In the genomic region with DNA sequence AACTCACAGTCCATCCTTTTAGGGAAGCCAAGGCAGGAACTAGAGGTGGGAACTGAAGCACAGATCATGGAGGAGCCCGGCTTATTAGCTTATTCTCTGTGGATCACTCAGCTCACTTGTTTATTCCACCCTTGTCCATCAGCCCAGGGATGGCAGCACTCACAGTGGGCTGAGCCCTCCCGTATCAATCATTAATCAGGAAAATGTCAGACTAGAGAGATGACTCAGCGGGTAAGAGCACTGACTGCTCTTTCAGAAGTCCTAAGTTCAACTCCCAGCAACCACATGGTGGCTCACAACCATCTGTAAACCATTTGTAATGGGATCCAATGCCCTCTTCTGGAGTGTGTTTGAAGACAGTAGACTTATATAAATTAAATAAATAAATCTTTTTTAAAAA, we compare ENCODE assay signal across 22 mouse cellular contexts. TPM values are rescaled to one million over a fixed set of nuclear protein-coding genes. Genes with fewer than 3 reads are reported as not detected.
DNase-seq lines count a peak whose midpoint lies in the region; ATAC-seq lines count a peak whose summit lies in the region.
"Had no signal": no experiment of that assay in that cellular context is flagged by ENCODE, and none has a peak within 500 bp of the region (broad histone marks: within the 10 kb centered on the region; RNA-seq: fewer than 3 reads in every experiment).

No protein-coding gene starts in this region.

- H3K4me2 ChIP-seq in kidney, embryonic 16.5 days (replicated peaks; ENCODE audit: low read depth, low read length): no peak overlapping the region
- no peak overlapping the region for H3K4me2 ChIP-seq in liver, embryonic 15.5 days
- H3K4me2 ChIP-seq: hindbrain, embryonic 13.5 days had no signal

- H3K27me3 ChIP-seq in kidney, embryonic 16.5 days (ENCODE audit: insufficient read depth, low read length): no peaks in the 10 kb centered on the region
- H3K27me3 ChIP-seq in liver, embryonic 15.5 days: no peaks in the 10 kb centered on the region
- H3K27me3 ChIP-seq: hindbrain, embryonic 13.5 days had no signal

- H3K4me3 ChIP-seq in kidney, embryonic 16.5 days (ENCODE audit: low read length): no peak overlapping the region
- H3K4me3 ChIP-seq in liver, embryonic 15.5 days (replicated peaks): no peak overlapping the region
- H3K4me3 ChIP-seq: forebrain, embryonic 10.5 days; gastrocnemius, adult 2 months; heart, embryonic 10.5 days; hindbrain, embryonic 13.5 days had no signal

- H3K27ac ChIP-seq in kidney, embryonic 16.5 days (ENCODE audit: low read length): no peak overlapping the region
- H3K27ac ChIP-seq in liver, embryonic 15.5 days (replicated peaks): 0 out of 2 replicates have a peak overlapping the region, but pooled peaks have one; percentile 33
- H3K27ac ChIP-seq: forebrain, embryonic 10.5 days; gastrocnemius, adult 2 months; heart, embryonic 10.5 days; hindbrain, embryonic 13.5 days had no signal

- H3K9ac ChIP-seq in kidney, embryonic 16.5 days (replicated peaks; ENCODE audit: low read length): no peak overlapping the region
- no peak overlapping the region for H3K9ac ChIP-seq in liver, embryonic 15.5 days
- H3K9ac ChIP-seq: forebrain, postnatal 0 days; hindbrain, embryonic 13.5 days had no signal

- no peaks in the 10 kb centered on the region for H3K4me1 ChIP-seq in kidney, embryonic 16.5 days (ENCODE audit: insufficient read depth, low read length)
- 0 out of 2 replicates have a peak, but pooled peaks cover 5% of the 10 kb centered on the region for H3K4me1 ChIP-seq in liver, embryonic 15.5 days (replicated peaks)
- H3K4me1 ChIP-seq: forebrain, embryonic 10.5 days; heart, embryonic 10.5 days; hindbrain, embryonic 13.5 days had no signal

- WGBS in kidney, embryonic 16.5 days: 73% methylated on average over 3 of the region's 3 CpGs
- 61% methylated on average over 3 of the region's 3 CpGs for WGBS in liver, embryonic 15.5 days (ENCODE audit: insufficient replicate concordance)

- H3K9me3 ChIP-seq in kidney, embryonic 16.5 days (ENCODE audit: low read length): no peaks in the 10 kb centered on the region
- no peaks in the 10 kb centered on the region for H3K9me3 ChIP-seq in liver, embryonic 15.5 days (replicated peaks)
- H3K9me3 ChIP-seq: forebrain, embryonic 10.5 days; heart, embryonic 10.5 days; hindbrain, embryonic 13.5 days had no signal

- peak; percentile 67 for DNase-seq in NIH3T3 (ENCODE audit: low read depth)
- DNase-seq in layer of hippocampus, adult 9-11 months: no peak
- no peak for DNase-seq in gastrocnemius, adult 18-20 months (ENCODE audit: low spot score)
- DNase-seq: adrenal gland, postnatal 25 days; cerebellum, adult 11-12 months; cerebellum, postnatal 14 days; embryo, embryonic 11 days; forebrain, postnatal 0 days; gastrocnemius, adult 2 months; lung, adult 2 months; lung, postnatal 36 days; right cerebral cortex, postnatal 4 days; thymus, adult 2 months had no signal

- ATAC-seq in erythroblast, adult 5-6 weeks (replicated peaks; ENCODE audit: low FRiP score, poor library complexity, severe bottlenecking): peak; percentile 86
- ATAC-seq in kidney, embryonic 16.5 days (ENCODE audit: low FRiP score, low TSS enrichment): 0 out of 2 replicates have a peak, but pooled peaks have one; percentile 35
- ATAC-seq in liver, embryonic 15.5 days (ENCODE audit: insufficient read depth): peak; percentile 54; the same call in 1 of the 2 replicates
- no peak for ATAC-seq in activated CD4-positive, CD25-positive, alpha-beta regulatory T cell, adult 4 months
- ATAC-seq: forebrain, postnatal 0 days; inflammation-experienced regulatory T-cells, adult 6 months had no signal

- H3K36me3 ChIP-seq in kidney, embryonic 16.5 days (ENCODE audit: insufficient read depth, low read length): 0 out of 2 replicates have a peak, but pooled peaks cover 13% of the 10 kb centered on the region
- peaks cover 48% of the 10 kb centered on the region for H3K36me3 ChIP-seq in liver, embryonic 15.5 days (replicated peaks)

RNA-seq across cellular contexts. Expression of a gene that starts 7.8 kb away (rescaled TPM):
- 146 and 177 TPM in 2 replicates for total RNA-seq in erythroblast, adult 5-6 weeks (2015; ENCODE audit: low replicate concordance)
- 200 and 207 TPM in 2 replicates for total RNA-seq in erythroblast, adult 5-6 weeks (2017; ENCODE audit: low replicate concordance)
- polyA plus RNA-seq in kidney, embryonic 16.5 days (2015; fragmentation: Nextera tagmentation; extraction: Ambion mirVana): 47.5 and 57.0 TPM in 2 replicates
- 25.5 and 27.4 TPM in 2 replicates for polyA plus RNA-seq in liver, embryonic 15.5 days (2015; fragmentation: Nextera tagmentation; extraction: Ambion mirVana)
- 10 to 100 TPM; 46.6 to 58.8 TPM for polyA plus RNA-seq in activated CD4-positive, CD25-positive, alpha-beta regulatory T cell, adult 4 months (2017; shearing (Covaris generic))
- total RNA-seq in gastrocnemius, adult 18-20 months (2021): 10 to 100 TPM; 16.7 to 19.5 TPM

RNA-seq across cellular contexts. Expression of a gene that starts 24.8 kb away (rescaled TPM):
- 4.8 and 5.4 TPM in 2 replicates for total RNA-seq in erythroblast, adult 5-6 weeks (2015; ENCODE audit: low replicate concordance)
- 3.6 and 4.5 TPM in 2 replicates for total RNA-seq in erythroblast, adult 5-6 weeks (2017; ENCODE audit: low replicate concordance)
- 1.7 and 1.9 TPM in 2 replicates for polyA plus RNA-seq in kidney, embryonic 16.5 days (2015; fragmentation: Nextera tagmentation; extraction: Ambion mirVana)
- polyA plus RNA-seq in liver, embryonic 15.5 days (2015; fragmentation: Nextera tagmentation; extraction: Ambion mirVana): 0.18 and 0.37 TPM in 2 replicates
- polyA plus RNA-seq in activated CD4-positive, CD25-positive, alpha-beta regulatory T cell, adult 4 months (2017; shearing (Covaris generic)): under 1 TPM; 0.49 to 0.50 TPM
- total RNA-seq in gastrocnemius, adult 18-20 months (2021): under 1 TPM in 1 of 2 experiments, not detected in 1; 0.12 TPM

RNA-seq across cellular contexts. Expression of a gene that starts 35.0 kb away (rescaled TPM):
- total RNA-seq in erythroblast, adult 5-6 weeks (2015; ENCODE audit: low replicate concordance): 16.1 and 20.2 TPM in 2 replicates
- total RNA-seq in erythroblast, adult 5-6 weeks (2017; ENCODE audit: low replicate concordance): 7.1 and 18.2 TPM in 2 replicates
- 30.9 and 31.4 TPM in 2 replicates for polyA plus RNA-seq in kidney, embryonic 16.5 days (2015; fragmentation: Nextera tagmentation; extraction: Ambion mirVana)
- polyA plus RNA-seq in liver, embryonic 15.5 days (2015; fragmentation: Nextera tagmentation; extraction: Ambion mirVana): 9.2 and 11.8 TPM in 2 replicates
- 10 to 100 TPM in 1 of 2 experiments, 1 to 10 TPM in 1; 9.1 to 14.7 TPM for polyA plus RNA-seq in activated CD4-positive, CD25-positive, alpha-beta regulatory T cell, adult 4 months (2017; shearing (Covaris generic))
- 1 to 10 TPM; 7.9 to 9.2 TPM for total RNA-seq in gastrocnemius, adult 18-20 months (2021)

RNA-seq across cellular contexts. Expression of a gene that starts 43.8 kb away (rescaled TPM):
- 399 and 555 TPM in 2 replicates for total RNA-seq in erythroblast, adult 5-6 weeks (2015; ENCODE audit: low replicate concordance)
- total RNA-seq in erythroblast, adult 5-6 weeks (2017; ENCODE audit: low replicate concordance): 691 and 1,009 TPM in 2 replicates
- 37.5 and 39.1 TPM in 2 replicates for polyA plus RNA-seq in kidney, embryonic 16.5 days (2015; fragmentation: Nextera tagmentation; extraction: Ambion mirVana)
- 44.9 and 54.4 TPM in 2 replicates for polyA plus RNA-seq in liver, embryonic 15.5 days (2015; fragmentation: Nextera tagmentation; extraction: Ambion mirVana)
- polyA plus RNA-seq in activated CD4-positive, CD25-positive, alpha-beta regulatory T cell, adult 4 months (2017; shearing (Covaris generic)): 10 to 100 TPM; 15.4 to 21.1 TPM
- 10 to 100 TPM; 14.6 to 17.1 TPM for total RNA-seq in gastrocnemius, adult 18-20 months (2021)

RNA-seq across cellular contexts. Expression of a gene that starts 46.6 kb away (rescaled TPM):
- total RNA-seq in erythroblast, adult 5-6 weeks (2015; ENCODE audit: low replicate concordance): not detected in 2 replicates
- total RNA-seq in erythroblast, adult 5-6 weeks (2017; ENCODE audit: low replicate concordance): 1.8 TPM in 1 of 2 replicates, not detected in the other
- polyA plus RNA-seq in kidney, embryonic 16.5 days (2015; fragmentation: Nextera tagmentation; extraction: Ambion mirVana): 17.4 and 19.6 TPM in 2 replicates
- polyA plus RNA-seq in liver, embryonic 15.5 days (2015; fragmentation: Nextera tagmentation; extraction: Ambion mirVana): 0.92 and 1.5 TPM in 2 replicates
- under 1 TPM in 1 of 2 experiments, not detected in 1; 0.20 TPM for polyA plus RNA-seq in activated CD4-positive, CD25-positive, alpha-beta regulatory T cell, adult 4 months (2017; shearing (Covaris generic))
- under 1 TPM; 0.34 to 0.50 TPM for total RNA-seq in gastrocnemius, adult 18-20 months (2021)
- total RNA-seq: neutrophil, adult 5-6 weeks had no signal
